Mouse (Mus musculus): ENCODE measurements at regions not wholly inside any gene's neighbourhood (a gene's known extent, or its start where the extent isn't known, plus 50 kb on each side); places are given as distances from the start of the nearest gene placed in this dataset.

- H3K4me1 ChIP-seq (replicated peaks; ENCODE audit: control insufficient read depth, insufficient read depth, low read length): no peaks in the 10 kb centered on the region
- H3K9ac ChIP-seq (ENCODE audit: low read depth, low read length): no peak overlapping the region
- DNase-seq (ENCODE audit: low spot score): no peak
- ATAC-seq (ENCODE audit: low FRiP score): no peak
- no peak overlapping the region for H3K4me3 ChIP-seq (ENCODE audit: low read depth, low read length)
- H3K27me3 ChIP-seq (ENCODE audit: control insufficient read depth, insufficient read depth, low read length): no peaks in the 10 kb centered on the region
- H3K27ac ChIP-seq (ENCODE audit: low read depth, low read length): no peak overlapping the region
- 89% methylated on average over 4 of the region's 4 CpGs for WGBS
- no peaks in the 10 kb centered on the region for H3K9me3 ChIP-seq (ENCODE audit: control insufficient read depth, low read length)
- no peaks in the 10 kb centered on the region for H3K36me3 ChIP-seq (ENCODE audit: control insufficient read depth, insufficient read depth, low read length)
- H3K4me2 ChIP-seq (replicated peaks; ENCODE audit: low read depth, low read length): no peak overlapping the region
Measured at GRCm38 (mm10) chr15:97471476-97471875, 224.4 kb upstream of the Amigo2 start.

- ATAC-seq (ENCODE audit: low FRiP score) (no peak), DNase-seq (ENCODE audit: low spot score) (no peak)
- Histone ChIP-seq H3K4me3 (ENCODE audit: low read depth, low read length) (no peak overlapping the region), H3K9me3 (ENCODE audit: control insufficient read depth, low read length) (no peaks in the 10 kb centered on the region), H3K36me3 (ENCODE audit: control insufficient read depth, insufficient read depth, low read length) (no peaks in the 10 kb centered on the region), H3K4me1 (replicated peaks; ENCODE audit: control insufficient read depth, insufficient read depth, low read length) (no peaks in the 10 kb centered on the region), H3K4me2 (replicated peaks; ENCODE audit: low read depth, low read length) (no peak overlapping the region), H3K27me3 (ENCODE audit: control insufficient read depth, insufficient read depth, low read length) (no peaks in the 10 kb centered on the region), H3K9ac (ENCODE audit: low read depth, low read length) (no peak overlapping the region), H3K27ac (ENCODE audit: low read depth, low read length) (no peak overlapping the region)
- WGBS: 89% methylated on average over 19 of the region's 19 CpGs
Measured at GRCm38 (mm10) chr15:97469684-97470344, 222.7 kb upstream of the Amigo2 start.

- WGBS: 83% methylated on average over 23 of the region's 23 CpGs
- no peaks in the 10 kb centered on the region for H3K9me3 ChIP-seq (ENCODE audit: control insufficient read depth, low read length)
- H3K9ac ChIP-seq (ENCODE audit: low read depth, low read length): no peak overlapping the region
- H3K4me1 ChIP-seq (replicated peaks; ENCODE audit: control insufficient read depth, insufficient read depth, low read length): no peaks in the 10 kb centered on the region
- no peaks in the 10 kb centered on the region for H3K36me3 ChIP-seq (ENCODE audit: control insufficient read depth, insufficient read depth, low read length)
- no peak overlapping the region for H3K27ac ChIP-seq (ENCODE audit: low read depth, low read length)
- H3K27me3 ChIP-seq (ENCODE audit: control insufficient read depth, insufficient read depth, low read length): no peaks in the 10 kb centered on the region
- H3K4me2 ChIP-seq (replicated peaks; ENCODE audit: low read depth, low read length): no peak overlapping the region
- ATAC-seq (ENCODE audit: low FRiP score) (no peak), DNase-seq (ENCODE audit: low spot score) (no peak)
- H3K4me3 ChIP-seq (ENCODE audit: low read depth, low read length): no peak overlapping the region
Measured at GRCm38 (mm10) chr15:97468732-97469683, 221.9 kb upstream of the Amigo2 start.

- Histone ChIP-seq H3K4me1 (replicated peaks; ENCODE audit: control insufficient read depth, insufficient read depth, low read length) (no peaks in the 10 kb centered on the region), H3K4me3 (ENCODE audit: low read depth, low read length) (no peak overlapping the region), H3K27me3 (ENCODE audit: control insufficient read depth, insufficient read depth, low read length) (no peaks in the 10 kb centered on the region), H3K36me3 (ENCODE audit: control insufficient read depth, insufficient read depth, low read length) (no peaks in the 10 kb centered on the region), H3K9ac (ENCODE audit: low read depth, low read length) (no peak overlapping the region), H3K4me2 (replicated peaks; ENCODE audit: low read depth, low read length) (no peak overlapping the region), H3K9me3 (ENCODE audit: control insufficient read depth, low read length) (no peaks in the 10 kb centered on the region), H3K27ac (ENCODE audit: low read depth, low read length) (no peak overlapping the region)
- WGBS: 88% methylated on average over 18 of the region's 18 CpGs
- DNase-seq (ENCODE audit: low spot score): no peak
- no peak for ATAC-seq (ENCODE audit: low FRiP score)
Measured at GRCm38 (mm10) chr15:97467781-97468485, 220.8 kb upstream of the Amigo2 start.

GRCm38 (mm10) chr15:97466906-97467465 lies 219.9 kb upstream of the Amigo2 start:
- ATAC-seq (ENCODE audit: low FRiP score) (no peak), DNase-seq (ENCODE audit: low spot score) (no peak)
- WGBS: 83% methylated on average over 10 of the region's 10 CpGs

GRCm38 (mm10) chr15:97466110-97466509 lies 219.0 kb upstream of the Amigo2 start:
- Histone ChIP-seq H3K27me3 (ENCODE audit: control insufficient read depth, insufficient read depth, low read length) (no peaks in the 10 kb centered on the region), H3K4me1 (replicated peaks; ENCODE audit: control insufficient read depth, insufficient read depth, low read length) (no peaks in the 10 kb centered on the region), H3K36me3 (ENCODE audit: control insufficient read depth, insufficient read depth, low read length) (no peaks in the 10 kb centered on the region), H3K9me3 (ENCODE audit: control insufficient read depth, low read length) (no peaks in the 10 kb centered on the region), H3K27ac (ENCODE audit: low read depth, low read length) (no peak overlapping the region), H3K9ac (ENCODE audit: low read depth, low read length) (no peak overlapping the region), H3K4me2 (replicated peaks; ENCODE audit: low read depth, low read length) (no peak overlapping the region), H3K4me3 (ENCODE audit: low read depth, low read length) (no peak overlapping the region)
- WGBS: 69% methylated on average over 3 of the region's 3 CpGs
- ATAC-seq (ENCODE audit: low FRiP score) (no peak), DNase-seq (ENCODE audit: low spot score) (no peak)

More at GRCm38 (mm10) chr15:97466906-97467465, 219.9 kb upstream of the Amigo2 start:
- Histone ChIP-seq H3K27me3 (ENCODE audit: control insufficient read depth, insufficient read depth, low read length) (no peaks in the 10 kb centered on the region), H3K4me2 (replicated peaks; ENCODE audit: low read depth, low read length) (no peak overlapping the region), H3K4me1 (replicated peaks; ENCODE audit: control insufficient read depth, insufficient read depth, low read length) (no peaks in the 10 kb centered on the region), H3K9ac (ENCODE audit: low read depth, low read length) (no peak overlapping the region), H3K4me3 (ENCODE audit: low read depth, low read length) (no peak overlapping the region), H3K36me3 (ENCODE audit: control insufficient read depth, insufficient read depth, low read length) (no peaks in the 10 kb centered on the region), H3K9me3 (ENCODE audit: control insufficient read depth, low read length) (no peaks in the 10 kb centered on the region), H3K27ac (ENCODE audit: low read depth, low read length) (no peak overlapping the region)

GRCm38 (mm10) chr15:97465366-97465765 lies 218.3 kb upstream of the Amigo2 start:
- no peaks in the 10 kb centered on the region for H3K9me3 ChIP-seq (ENCODE audit: control insufficient read depth, low read length)
- ATAC-seq (ENCODE audit: low FRiP score) (no peak), DNase-seq (ENCODE audit: low spot score) (no peak)
- H3K27ac ChIP-seq (ENCODE audit: low read depth, low read length): no peak overlapping the region
- H3K4me2 ChIP-seq (replicated peaks; ENCODE audit: low read depth, low read length): no peak overlapping the region
- H3K36me3 ChIP-seq (ENCODE audit: control insufficient read depth, insufficient read depth, low read length): no peaks in the 10 kb centered on the region
- no peaks in the 10 kb centered on the region for H3K4me1 ChIP-seq (replicated peaks; ENCODE audit: control insufficient read depth, insufficient read depth, low read length)
- no peaks in the 10 kb centered on the region for H3K27me3 ChIP-seq (ENCODE audit: control insufficient read depth, insufficient read depth, low read length)
- H3K4me3 ChIP-seq (ENCODE audit: low read depth, low read length): no peak overlapping the region
- WGBS: 86% methylated on average over 8 of the region's 8 CpGs
- no peak overlapping the region for H3K9ac ChIP-seq (ENCODE audit: low read depth, low read length)

GRCm38 (mm10) chr15:97464737-97465136 lies 217.7 kb upstream of the Amigo2 start:
- DNase-seq (ENCODE audit: low spot score) (no peak), ATAC-seq (ENCODE audit: low FRiP score) (no peak)
- H3K9me3 ChIP-seq (ENCODE audit: control insufficient read depth, low read length): no peaks in the 10 kb centered on the region
- H3K4me2 ChIP-seq (replicated peaks; ENCODE audit: low read depth, low read length): no peak overlapping the region
- H3K27me3 ChIP-seq (ENCODE audit: control insufficient read depth, insufficient read depth, low read length): no peaks in the 10 kb centered on the region
- H3K27ac ChIP-seq (ENCODE audit: low read depth, low read length): no peak overlapping the region
- no peaks in the 10 kb centered on the region for H3K36me3 ChIP-seq (ENCODE audit: control insufficient read depth, insufficient read depth, low read length)
- no peak overlapping the region for H3K9ac ChIP-seq (ENCODE audit: low read depth, low read length)
- WGBS: 92% methylated on average over 9 of the region's 9 CpGs
- H3K4me1 ChIP-seq (replicated peaks; ENCODE audit: control insufficient read depth, insufficient read depth, low read length): no peaks in the 10 kb centered on the region
- no peak overlapping the region for H3K4me3 ChIP-seq (ENCODE audit: low read depth, low read length)
